Mouse (Mus musculus) retina, adult 2 months (tissue): ENCODE measurements around the gene Tmbim4.

Experiments
- DNase-seq: peaks from one replicate; pipeline ENCODE4 v3.0.0-alpha.2; 2012; ENCODE audit warnings: low read depth, low spot score

Tmbim4 gene

DNA sequence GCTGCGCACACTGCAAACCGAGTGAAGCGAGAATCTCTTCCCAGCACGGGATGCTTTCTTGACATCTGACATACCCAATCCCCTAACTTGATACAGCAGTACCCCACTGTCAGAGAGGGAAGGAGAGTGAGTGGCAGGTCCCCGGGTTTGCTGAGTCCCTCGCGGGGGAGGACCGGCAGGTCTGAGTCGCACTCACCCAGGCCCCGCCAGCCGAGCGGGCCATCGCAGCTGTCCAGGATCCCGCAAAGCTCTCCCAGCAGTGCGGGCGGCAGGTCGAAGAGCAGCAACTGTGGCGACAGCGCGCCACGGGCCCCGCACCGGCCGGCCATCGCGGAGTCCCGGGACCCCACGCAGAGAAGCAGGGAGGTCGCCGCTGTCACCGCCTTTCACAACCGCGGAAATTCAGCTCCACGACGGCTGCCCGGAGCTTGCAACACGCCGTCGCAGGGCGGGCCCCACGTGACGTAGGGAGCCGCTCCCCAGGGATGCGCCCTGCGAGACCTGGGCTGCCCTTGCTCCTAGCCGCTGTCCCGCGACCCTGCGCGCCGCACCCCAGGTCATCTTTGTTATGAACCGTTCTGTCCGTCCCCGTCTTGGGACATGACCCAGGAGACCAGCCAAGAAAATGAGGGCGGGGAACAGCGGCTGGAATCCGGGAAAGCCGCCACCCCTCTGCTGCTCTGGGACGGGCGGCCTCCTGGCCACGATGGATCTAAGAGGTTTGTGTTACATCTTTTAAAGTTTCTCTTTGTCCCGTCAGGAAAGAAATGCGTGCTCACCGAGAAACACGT, at the start of gene Tmbim4:
Gene Tmbim4, plus strand, starts transcription at position 460 of the 791 bp plus-strand sequence.
- DNase-seq = no peak

DNA sequence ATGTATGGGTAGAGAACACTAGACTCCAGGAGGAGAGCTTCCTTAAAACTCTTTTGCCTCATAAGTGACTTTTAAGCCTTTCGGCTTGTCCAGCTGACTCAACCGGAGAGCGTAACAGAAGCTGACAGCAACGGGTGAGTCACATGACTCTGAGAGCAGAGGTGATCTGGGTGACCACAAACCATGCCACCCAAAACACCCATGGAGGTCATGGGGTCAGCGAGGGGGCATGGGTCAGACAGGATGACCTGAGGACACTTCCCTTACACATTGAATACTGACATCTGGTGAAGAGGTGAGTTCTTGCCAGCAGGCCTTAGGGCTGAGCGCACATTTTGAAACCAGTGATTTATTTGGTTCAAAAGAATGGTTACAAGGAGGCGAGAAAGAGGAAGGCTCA, 49.7 kb upstream of the Tmbim4 start:
- no peak for DNase-seq

DNA sequence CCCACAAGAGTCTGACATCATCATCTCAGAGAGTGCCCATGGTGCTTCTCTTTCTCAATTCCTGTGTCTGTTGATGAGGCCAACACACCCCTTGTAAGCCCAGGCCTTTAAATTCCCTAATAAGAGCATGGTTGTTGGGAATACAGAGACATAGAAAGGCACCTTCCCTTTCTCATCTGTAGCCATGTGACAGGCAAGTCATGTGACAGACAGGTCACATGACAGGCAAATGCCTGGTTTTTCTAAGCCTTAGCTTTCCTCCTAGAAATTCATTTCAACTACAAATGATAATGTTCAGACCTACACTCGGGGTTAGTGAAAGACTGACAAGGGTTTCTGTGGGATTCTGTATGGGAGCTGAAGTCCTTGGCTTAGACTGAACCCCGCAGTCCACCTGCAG, 47.5 kb upstream of the Tmbim4 start:
- no peak for DNase-seq

DNA sequence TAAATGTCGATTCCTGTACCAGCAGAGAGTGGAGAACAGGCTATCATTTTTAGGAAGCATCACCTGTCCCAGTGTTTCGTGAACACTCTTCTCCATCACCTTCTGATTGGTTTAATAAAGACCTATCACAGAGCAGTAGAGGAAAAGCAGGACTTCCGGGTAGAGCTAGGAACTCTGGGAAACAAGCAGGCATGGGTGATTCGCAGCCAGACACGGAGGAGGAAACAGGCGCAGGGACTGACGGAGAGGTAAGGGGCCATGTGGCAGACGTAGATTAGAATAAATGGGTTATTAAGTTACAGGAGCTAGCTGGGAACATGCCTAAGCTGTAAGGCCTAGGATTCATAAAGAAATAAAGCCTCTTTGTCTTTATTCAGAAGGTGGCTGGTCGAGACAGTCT, 40.9 kb upstream of the Tmbim4 start:
- no peak for DNase-seq

DNA sequence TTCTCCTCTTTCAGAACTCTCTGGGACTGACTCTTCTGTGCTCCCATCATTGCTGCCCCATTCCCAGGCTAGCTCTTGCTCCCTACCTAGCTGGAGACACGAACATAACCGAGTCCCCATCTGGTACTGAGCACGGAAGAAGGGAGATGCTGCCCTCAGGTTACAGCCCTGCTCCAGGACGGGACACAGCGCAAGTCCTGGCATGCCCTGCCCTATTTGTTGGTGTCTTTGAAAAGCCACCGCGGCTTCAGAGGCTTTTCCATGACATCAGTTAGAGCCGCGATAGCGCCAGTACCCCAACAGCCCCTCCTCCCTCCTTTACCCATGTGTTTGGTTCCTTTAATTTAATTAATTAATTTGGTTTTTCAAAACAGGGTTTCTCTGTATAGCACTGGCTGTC, 38.5 kb upstream of the Tmbim4 start:
- no peak for DNase-seq

DNA sequence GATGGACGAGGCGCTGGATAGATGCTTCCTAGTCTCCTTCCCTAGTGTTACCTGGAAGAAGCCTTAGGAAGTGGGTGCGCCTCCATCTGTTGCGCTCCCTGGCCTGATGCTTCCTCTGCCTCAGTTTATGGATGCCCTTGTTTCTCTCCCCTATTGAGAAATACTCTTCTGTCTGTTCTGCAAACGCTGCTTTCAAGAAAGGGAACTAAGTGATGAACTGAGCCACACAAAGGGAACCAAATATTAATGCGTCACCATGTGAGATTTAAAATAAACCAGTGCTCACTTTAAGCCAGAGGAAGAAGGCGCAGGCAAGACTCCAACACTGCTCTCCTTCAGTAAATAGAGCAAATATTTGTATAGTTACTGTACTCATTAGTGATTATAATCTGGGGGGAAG, 37.9 kb upstream of the Tmbim4 start:
- no peak for DNase-seq

DNA sequence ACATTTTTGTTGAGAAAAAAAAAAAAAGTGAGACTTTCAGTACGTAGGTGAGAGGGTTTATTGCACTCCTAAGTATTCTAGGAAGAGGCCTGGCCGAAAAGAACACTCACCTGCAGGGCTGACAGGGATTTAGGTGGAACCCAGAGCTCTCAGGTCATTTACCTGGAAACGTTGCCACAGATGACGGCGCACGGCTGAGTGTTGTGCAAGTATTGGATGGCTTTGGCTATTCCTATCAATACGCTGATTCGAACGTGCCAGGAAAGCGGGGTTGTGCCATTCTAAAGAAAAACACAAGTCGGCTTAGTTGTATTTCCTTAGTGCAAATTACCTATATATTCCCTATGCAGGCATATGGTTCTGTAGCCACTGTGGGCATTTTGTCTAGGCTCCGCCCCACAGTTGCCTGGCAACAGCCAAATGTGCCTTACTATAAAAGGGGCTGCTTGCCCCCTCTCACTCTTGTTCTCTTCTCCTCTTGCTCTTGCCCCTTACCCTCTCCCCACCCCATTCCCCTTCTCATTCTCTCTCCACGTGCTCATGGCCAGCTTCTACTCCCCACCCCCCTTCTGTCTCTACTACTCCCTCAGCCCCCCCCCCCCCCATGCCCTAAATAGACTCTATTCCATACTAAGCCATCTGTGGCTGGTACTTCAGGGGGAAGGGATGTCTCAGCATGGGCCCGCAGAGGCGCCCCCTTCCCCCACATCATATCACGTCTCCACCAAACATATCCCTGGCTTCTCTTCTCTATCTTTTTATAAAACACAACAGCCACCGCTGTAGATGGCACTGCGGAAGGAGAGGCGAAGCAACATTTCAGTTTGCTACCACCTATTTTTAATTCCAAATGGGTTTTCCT, 36.2 kb upstream of the Tmbim4 start:
- no peak for DNase-seq

DNA sequence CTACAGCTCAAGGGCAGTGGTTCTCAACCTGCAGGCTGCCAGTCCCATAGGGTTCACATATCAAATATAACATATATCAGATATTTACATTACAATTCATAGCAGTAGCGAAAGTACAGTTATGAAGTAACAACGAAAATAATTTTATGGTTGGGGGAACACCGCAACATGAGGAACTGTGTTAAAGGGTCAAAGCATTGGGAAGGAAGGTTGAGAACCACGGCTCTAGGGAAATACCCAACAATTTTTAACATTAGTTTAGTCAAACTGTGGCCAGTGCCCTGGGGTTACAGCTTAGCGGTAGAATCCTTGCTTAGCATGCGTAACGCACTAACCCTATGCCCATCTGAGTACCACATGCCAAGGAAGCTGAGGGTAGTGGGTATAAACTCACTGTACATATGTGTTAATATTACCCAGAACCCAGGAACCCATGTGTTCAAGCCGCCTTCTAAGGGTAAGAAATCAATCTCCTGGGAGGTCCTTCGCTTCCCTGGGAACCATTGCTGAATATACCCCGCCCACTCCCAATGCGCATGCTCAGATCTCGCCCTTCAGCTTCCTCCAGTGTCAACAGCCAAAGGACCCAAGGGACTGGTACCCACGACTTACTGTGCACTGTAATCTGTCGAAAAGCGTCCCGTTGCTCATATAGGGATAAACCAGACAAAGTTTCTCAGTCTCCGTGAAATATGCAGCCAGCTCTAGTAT, 35.4 kb upstream of the Tmbim4 start:
- no peak for DNase-seq

DNA sequence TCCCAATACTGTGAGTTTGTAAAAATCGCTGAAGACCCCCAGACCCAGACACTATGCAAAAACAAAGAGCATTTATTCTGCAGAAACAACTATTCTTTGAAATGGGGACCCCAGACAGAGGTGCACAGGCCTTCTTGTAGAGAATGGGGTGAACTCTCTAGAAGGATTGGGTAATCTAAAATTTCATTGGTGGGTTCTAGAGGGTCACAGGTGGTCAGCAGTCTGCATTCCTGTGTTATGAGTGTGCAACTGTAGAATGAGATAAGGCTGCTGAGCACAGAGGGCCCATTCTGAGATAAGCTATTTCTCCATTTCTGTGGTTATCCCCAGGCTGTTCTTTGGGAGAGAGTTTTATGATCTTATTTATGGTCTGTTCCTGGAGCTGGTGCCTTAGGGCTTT, 33.3 kb upstream of the Tmbim4 start:
- no peak for DNase-seq

DNA sequence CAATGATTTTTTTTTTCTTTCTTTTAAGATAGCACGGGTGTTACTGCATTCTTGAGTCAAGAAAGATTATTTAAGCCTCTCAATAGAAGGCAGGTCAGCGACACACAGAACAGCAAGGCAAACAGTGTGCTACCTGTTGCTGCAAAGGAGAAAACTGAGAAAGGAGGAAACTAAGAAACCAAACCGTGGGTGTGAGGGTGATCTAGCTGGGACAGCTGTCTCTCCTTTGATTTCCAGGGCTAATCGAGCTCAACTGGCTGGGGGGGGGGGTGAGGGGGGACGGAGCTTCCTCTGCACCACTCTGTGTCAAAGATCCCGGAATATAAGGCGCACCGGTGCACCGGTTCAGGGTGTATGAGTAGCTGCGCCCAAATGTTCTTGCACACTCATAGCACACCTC, 32.3 kb upstream of the Tmbim4 start:
- no peak for DNase-seq

DNA sequence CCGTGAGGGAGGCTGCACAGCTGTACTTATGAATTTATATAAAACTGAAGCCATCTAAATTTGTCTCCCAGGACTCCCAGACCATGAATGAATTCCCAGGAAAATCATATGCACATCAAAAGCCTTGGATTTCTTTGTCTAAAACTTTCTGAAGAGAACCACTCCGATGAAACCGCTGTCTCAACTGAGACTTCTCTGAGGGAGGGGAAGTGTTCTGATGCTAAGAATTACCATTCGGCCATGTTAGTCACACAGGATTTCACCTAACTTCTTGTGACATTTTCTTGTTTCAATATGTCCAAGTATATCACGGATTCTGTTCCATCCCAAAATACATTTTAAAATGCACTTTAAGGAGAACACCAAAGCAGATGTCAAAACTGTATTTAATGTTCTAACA, 31.5 kb upstream of the Tmbim4 start:
- DNase-seq = no peak

DNA sequence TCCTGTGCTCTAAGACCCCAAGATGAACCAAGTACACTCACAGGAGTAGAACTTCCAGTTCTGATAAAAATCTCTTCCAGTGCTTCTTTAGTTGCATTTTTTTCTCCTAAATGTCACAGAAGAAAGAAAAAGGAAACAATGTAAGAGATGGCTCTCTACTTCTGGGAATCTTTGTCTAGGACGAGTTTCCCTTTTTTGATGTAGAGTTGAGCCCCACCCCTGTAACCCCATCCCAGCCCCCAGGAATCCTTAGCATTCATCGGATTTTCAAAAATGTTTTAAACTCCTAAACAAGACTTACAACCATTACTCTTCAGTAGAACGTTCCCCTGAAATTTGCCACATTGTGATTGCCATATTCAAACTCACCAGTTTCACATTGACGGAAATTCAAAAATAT, 31.1 kb upstream of the Tmbim4 start:
- DNase-seq = no peak

DNA sequence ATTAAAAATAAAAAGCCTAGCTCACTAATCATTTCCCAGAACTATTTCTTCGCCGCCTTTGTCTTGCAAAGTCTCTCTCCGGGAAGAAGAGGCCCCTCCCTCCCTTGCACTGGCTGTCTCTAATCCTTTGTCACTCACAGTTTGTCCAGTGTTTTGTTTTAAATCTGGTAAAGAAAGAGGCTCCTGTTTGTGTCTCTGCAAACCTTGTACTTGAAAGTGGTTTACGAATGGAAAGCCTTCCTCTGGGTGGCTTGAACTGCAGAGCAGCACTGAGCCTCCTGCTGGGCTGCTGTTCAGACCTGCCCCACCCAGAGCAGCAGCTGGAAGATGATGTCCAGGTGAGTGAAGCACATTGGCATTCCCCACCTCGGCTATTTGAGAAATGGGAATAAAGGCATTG, 30.1 kb upstream of the Tmbim4 start:
- no peak for DNase-seq

DNA sequence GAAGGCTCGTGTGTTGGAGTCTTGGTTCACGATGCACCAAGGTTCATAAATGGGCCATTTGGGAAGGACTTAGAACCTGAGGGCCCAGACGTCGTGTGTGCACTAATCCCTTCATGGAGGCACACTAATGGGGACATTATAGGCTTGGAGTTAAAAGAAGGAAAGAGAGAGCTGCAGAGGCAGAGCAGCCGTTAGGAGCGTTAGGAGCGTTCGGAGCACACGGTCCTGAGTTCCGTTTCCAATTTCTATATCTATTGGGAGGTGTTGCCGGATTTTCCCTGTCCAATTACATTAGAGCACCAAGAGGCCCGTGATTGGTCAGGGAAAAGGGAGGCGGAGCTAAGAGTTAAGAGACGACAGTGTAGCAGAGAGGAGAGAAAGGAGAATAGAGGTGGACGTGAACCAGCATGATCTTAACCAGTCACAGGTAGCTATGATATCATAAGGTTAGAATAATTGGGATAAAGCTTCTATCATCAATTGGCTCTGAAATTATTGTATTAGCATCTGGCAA, 27.1 kb upstream of the Tmbim4 start:
- no peak for DNase-seq

DNA sequence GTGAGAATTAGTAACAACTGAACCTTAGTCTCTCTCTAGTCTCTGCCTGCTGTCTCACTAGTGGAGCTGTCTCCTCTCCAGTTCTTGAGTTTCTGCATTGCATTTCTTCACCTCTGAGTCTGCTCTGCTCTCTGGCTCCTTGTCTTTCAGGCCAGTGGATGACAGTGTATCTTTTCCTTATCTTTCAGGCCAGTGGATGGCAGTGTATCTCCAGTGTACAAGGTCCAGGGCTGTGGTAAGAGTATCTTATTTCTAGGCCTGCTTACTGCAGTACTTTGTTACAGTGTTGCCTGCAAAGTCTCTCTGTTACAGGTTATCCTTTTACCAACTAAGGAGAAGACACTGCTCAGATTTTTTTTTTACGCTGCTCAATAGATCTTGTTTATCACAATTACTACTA, 18.5 kb upstream of the Tmbim4 start:
- DNase-seq = no peak

DNA sequence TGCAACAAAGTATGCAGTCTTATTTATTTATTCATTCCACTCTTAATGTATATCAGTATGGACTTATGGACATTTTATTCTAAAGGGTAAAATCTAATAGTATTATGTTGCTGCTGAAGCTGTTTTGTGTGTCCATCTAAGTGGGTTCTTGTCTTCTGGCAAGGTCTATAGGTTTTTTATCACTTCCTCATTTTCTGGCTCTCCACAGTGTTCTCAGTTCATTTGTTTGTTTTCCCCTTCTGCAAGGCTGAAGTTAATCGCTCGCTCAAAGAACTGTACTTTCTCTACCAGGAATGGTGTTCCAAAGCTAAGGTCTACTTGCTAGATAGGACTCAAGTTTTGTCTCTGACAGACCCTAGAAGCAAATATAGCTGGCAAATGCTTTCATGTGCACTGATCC, 18.0 kb upstream of the Tmbim4 start:
- DNase-seq = no peak

DNA sequence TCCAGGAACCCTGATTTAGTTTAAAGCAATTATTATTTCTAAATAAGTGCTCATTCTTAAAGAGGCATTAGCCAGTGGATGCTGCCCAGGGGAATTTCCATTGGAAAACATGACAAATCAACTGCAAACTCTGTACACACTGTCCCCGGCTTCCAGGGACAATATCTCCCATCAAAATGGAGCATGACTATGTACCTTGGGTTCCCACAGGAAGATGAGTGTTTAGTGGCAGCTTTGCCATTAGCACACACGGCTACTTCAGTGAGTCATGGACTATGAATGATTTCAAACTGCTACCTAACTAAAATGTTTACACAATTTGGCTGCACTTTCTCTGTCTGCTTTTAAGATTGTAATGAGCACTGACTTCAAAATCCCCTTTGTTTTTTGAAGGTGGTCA, 12.9 kb upstream of the Tmbim4 start:
- no peak for DNase-seq

DNA sequence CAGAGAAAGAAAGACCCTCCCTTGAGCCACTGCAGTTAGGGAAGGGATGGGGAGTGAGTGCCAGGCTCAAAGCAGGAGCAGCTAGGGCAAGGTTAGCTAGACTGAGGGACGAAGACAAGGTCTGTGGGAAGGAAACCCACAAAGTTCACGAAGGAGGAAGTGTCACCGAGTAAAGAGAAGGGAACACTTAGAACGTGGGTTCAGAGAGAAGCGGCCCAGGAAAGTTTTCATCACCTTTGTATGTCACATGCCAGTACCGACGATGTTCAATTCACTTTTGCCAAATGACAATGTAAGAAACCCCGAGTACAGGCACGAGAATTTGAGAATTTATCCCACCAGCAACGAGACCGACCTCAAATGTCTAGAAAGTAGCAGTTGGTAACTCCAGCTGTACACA, 12.1 kb upstream of the Tmbim4 start:
- no peak for DNase-seq

DNA sequence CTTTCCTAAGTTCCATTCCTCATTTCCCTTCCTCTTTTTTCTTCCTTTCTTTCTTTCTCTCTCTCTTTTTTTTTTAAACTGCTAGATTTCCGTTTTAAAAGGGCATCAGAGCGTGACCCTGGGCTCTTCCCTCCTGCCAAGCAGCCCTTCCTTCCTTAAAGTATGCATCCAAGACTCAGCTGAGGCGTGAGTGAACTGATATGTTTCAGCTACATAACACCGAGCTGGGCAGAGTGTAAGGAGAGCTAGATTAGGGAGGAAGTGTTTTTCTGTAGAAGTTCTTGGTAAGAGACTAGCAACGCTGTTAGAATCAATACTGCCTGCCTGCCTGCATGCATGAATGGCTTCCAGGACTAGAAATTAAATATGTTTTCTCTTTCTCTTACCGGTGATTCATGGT, 11.6 kb upstream of the Tmbim4 start:
- no peak for DNase-seq

DNA sequence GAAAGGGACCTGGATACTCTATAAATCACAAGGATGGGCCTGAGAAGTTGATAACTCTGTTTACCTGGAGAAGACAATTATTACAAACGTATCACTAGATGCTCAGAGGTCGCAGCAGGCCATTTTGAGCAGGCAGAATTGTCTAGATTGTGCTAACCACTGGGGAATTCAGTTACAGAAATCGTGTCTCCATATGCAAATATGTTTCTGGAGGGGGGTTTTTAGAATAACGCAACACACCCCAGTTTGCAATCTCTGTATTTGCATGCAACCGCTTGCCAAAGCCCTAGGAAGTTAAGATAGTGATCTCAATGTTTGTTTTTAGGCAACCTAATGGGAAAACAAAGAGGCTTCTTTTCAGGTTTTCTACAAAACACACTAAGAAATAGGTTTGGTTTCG, 10.2 kb upstream of the Tmbim4 start:
- DNase-seq = no peak

DNA sequence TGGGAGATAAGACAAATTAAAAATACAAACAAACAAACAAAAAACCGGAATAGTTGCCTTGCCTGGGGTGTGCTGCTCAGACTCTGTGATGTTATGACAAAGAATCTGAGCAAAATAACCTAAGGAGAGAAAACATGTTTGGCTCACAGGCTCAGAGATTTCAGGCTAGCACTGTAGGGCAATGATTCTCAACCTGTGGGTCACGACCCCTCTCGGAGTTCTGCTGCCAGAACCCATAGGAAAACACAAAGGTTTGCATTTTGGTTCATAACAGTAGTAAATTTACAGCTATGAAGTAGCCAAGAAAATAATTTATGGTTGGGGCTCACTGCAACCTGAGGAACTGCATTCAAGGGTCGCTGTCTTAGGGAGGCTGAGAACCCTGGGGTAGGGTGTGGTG, 9.1 kb upstream of the Tmbim4 start:
- no peak for DNase-seq

DNA sequence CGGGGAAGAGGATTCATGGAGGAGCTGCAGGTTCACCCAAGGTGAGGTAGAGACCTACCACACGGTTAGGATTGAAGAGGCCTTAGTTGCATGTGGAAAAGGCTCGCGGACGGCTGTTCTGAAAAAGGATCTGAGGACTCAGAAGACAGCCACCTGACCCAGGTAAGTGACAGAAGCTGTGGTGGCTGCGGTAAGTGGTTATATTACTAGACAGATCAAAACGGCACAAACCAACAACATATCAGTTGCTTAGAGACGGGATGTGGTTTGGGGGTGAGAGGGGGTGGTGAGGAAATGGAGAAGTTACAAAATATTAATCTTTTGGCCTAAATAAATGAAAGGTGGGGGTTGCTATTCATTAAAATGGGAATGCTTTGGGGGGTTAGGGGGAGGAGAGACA, 8.1 kb upstream of the Tmbim4 start:
- no peak for DNase-seq
